Mouse (Mus musculus) stomach, postnatal 0 days (tissue): Measurements from ENCODE around the gene Ubald1. TPM values are rescaled to one million over a fixed set of nuclear protein-coding genes. Genes with fewer than 3 reads are reported as not detected.

Experiments
- ATAC-seq: fragments of 200-750 bp; cut with Nextera tagmentation; 2 replicates; pipeline ENCODE4 v1.8.0; 2017; ENCODE audit not compliant: low FRiP score, low TSS enrichment
- DNase-seq: peaks from one replicate; pipeline ENCODE4 v3.0.0-alpha.2; 2016; ENCODE audit warnings: low spot score
- H3K27ac ChIP-seq: fragments of 300-500 bp; sonication (generic); replicated peaks from 2 replicates; pipeline ENCODE4 v1.5.1; 2014; ENCODE audit warnings: mild to moderate bottlenecking, control low read depth
- H3K27me3 ChIP-seq: fragments of 300-500 bp; sonication (generic); 2 replicates; pipeline ENCODE4 v1.6.1; 2014; ENCODE audit warnings: low read length; ENCODE audit not compliant: control insufficient read depth, insufficient read depth
- H3K36me3 ChIP-seq: fragments of 300-500 bp; sonication (generic); 2 replicates; pipeline ENCODE4 v1.6.1; 2014; ENCODE audit warnings: low read length, mixed read lengths; ENCODE audit not compliant: control insufficient read depth, insufficient read depth
- H3K4me1 ChIP-seq: fragments of 300-500 bp; sonication (generic); replicated peaks from 2 replicates; pipeline ENCODE4 v1.6.1; 2014; ENCODE audit warnings: antibody characterized with exemption; ENCODE audit not compliant: control insufficient read depth, insufficient read depth
- H3K4me2 ChIP-seq: fragments of 300-500 bp; sonication (generic); replicated peaks from 2 replicates; pipeline ENCODE4 v1.6.1; 2014; ENCODE audit warnings: low read depth, mild to moderate bottlenecking, control low read depth, moderate library complexity
- H3K4me3 ChIP-seq: fragments of 300-500 bp; sonication (generic); 2 replicates; pipeline ENCODE4 v1.5.1; 2014; ENCODE audit warnings: low read depth, low read length, control low read depth
- H3K9ac ChIP-seq: fragments of 300-500 bp; sonication (generic); 2 replicates; pipeline ENCODE4 v1.6.1; 2014; ENCODE audit warnings: mild to moderate bottlenecking, low read length, control low read depth, mixed read lengths
- H3K9me3 ChIP-seq: fragments of 300-500 bp; sonication (generic); 2 replicates; pipeline ENCODE4 v1.6.1; 2016; ENCODE audit warnings: low read length; ENCODE audit not compliant: control insufficient read depth
- CTCF ChIP-seq: IDR thresholded peaks from 2 replicates; pipeline ENCODE4 v1.5.1; 2016; ENCODE audit warnings: antibody characterized with exemption, low read depth, mild to moderate bottlenecking, moderate library complexity
- EP300 ChIP-seq: optimal IDR thresholded peaks from 2 replicates; pipeline ENCODE3; 2016; ENCODE audit warnings: antibody characterized with exemption
- WGBS: fragments of 180-500 bp; shearing (Covaris S2); extraction: QIAGEN DNeasy Blood & Tissue Kit; methylation state at CpG from one replicate; pipeline ENCODE4 v1.1.7; 2014; 5-methylcytosine and 5-hydroxymethylcytosine counted together
- polyA plus RNA-seq: library from polyadenylated mRNA; unstranded; fragments of >200 nt; fragmentation: Nextera tagmentation; extraction: Ambion mirVana; gene quantifications from 2 replicates; pipeline ENCODE4 v1.2.1, GENCODE M21; 2015

Ubald1 gene
- polyA plus RNA-seq, 1 experiment from 2014 or later, result 32.1 TPM

- Histone ChIP-seq H3K27ac (no peak overlapping the region), H3K9ac (no peak overlapping the region), H3K4me2 (no peak overlapping the region), H3K27me3 (no peaks in the 10 kb centered on the region), H3K36me3 (no peaks in the 10 kb centered on the region), H3K4me3 (no peak overlapping the region), H3K9me3 (no peaks in the 10 kb centered on the region), H3K4me1 (no peaks in the 10 kb centered on the region)
- ATAC-seq (peak; percentile 42; the same call in 1 of the 2 replicates), DNase-seq (no peak)
- TF ChIP-seq CTCF, result no peak
- TF ChIP-seq EP300, result no peak
- 29% methylated on average over 5 of the region's 5 CpGs for WGBS
These were observed 25.0 kb downstream of the Ubald1 start for GRCm38 (mm10) chr16:4855046-4855650.

- no peaks in the 10 kb centered on the region for H3K4me1 ChIP-seq
- H3K36me3 ChIP-seq, result no peaks in the 10 kb centered on the region
- ATAC-seq (no peak), DNase-seq (no peak)
- no peak overlapping the region for H3K4me2 ChIP-seq
- H3K27me3 ChIP-seq, result no peaks in the 10 kb centered on the region
- H3K27ac ChIP-seq, result peak overlapping the region; percentile 67
- TF ChIP-seq EP300 (no peak), CTCF (no peak)
- 31% methylated on average over 5 of the region's 5 CpGs for WGBS
- H3K9ac ChIP-seq, result no peak overlapping the region
- H3K4me3 ChIP-seq, result no peak overlapping the region
- H3K9me3 ChIP-seq, result no peaks in the 10 kb centered on the region
These were observed 29.0 kb downstream of the Ubald1 start for GRCm38 (mm10) chr16:4850938-4851628.

DNA sequence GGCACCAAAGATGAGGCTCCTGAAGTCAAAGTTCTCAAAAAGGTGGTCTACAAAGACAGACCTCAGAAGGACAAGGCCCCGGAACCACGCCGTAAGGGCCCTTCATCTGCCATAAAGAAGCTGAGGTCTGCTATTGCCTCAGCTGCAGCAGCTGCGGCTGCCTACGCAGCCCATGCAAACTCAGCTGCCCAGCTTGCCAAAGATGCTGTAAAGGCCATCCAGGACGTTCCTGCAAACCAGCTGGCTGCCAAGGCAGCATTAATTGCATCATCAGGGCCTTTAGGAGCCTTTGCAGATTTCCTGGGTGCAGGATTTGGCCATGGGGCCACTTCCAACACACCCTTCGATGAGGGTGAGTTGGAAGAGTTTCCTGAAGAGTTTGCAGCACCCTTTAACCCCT, 29.8 kb downstream of the Ubald1 start:
- no peak overlapping the region for H3K4me3 ChIP-seq
- TF ChIP-seq EP300, result no peak
- TF ChIP-seq CTCF, result no peak
- no peaks in the 10 kb centered on the region for H3K4me1 ChIP-seq
- DNase-seq, result no peak
- H3K27me3 ChIP-seq, result no peaks in the 10 kb centered on the region
- ATAC-seq, result no peak
- no peaks in the 10 kb centered on the region for H3K36me3 ChIP-seq
- H3K27ac ChIP-seq, result peak overlapping the region; percentile 67
- 66% methylated on average over 7 of the region's 7 CpGs for WGBS
- H3K4me2 ChIP-seq, result no peak overlapping the region
- H3K9ac ChIP-seq, result no peak overlapping the region
- H3K9me3 ChIP-seq, result no peaks in the 10 kb centered on the region

DNA sequence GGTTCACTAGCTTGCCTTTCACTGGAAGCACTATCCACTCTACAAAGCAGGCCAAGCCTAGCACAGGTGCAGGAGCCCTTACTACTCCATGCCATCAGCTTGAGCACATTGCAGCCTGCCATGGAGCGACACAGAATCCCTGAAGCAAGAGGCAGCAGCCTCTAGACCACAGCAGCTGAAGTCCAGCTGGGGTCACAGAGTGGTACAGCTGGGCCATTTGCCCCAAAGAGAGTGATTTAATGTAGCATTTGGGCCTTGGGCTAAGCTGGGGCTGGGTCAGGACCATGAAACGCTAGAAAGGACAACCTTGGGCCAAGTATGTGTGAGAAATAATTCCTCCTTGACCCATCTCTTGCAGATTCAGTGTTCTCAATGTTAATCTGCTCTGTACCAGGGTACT, 32.0 kb downstream of the Ubald1 start:
- H3K27me3 ChIP-seq, result no peaks in the 10 kb centered on the region
- H3K4me2 ChIP-seq, result no peak overlapping the region
- no peaks in the 10 kb centered on the region for H3K36me3 ChIP-seq
- no peak for TF ChIP-seq EP300
- no peak for TF ChIP-seq CTCF
- H3K27ac ChIP-seq, result no peak overlapping the region
- ATAC-seq (no peak), DNase-seq (no peak)
- no peaks in the 10 kb centered on the region for H3K4me1 ChIP-seq
- H3K9me3 ChIP-seq, result no peaks in the 10 kb centered on the region
- 87% methylated on average over 2 of the region's 2 CpGs for WGBS
- H3K9ac ChIP-seq, result no peak overlapping the region
- no peak overlapping the region for H3K4me3 ChIP-seq

- 75% methylated on average over 3 of the region's 3 CpGs for WGBS
- ATAC-seq (no peak), DNase-seq (no peak)
- TF ChIP-seq CTCF, result no peak
- no peak for TF ChIP-seq EP300
- H3K27ac ChIP-seq, result no peak overlapping the region
- H3K4me3 ChIP-seq, result no peak overlapping the region
- no peaks in the 10 kb centered on the region for H3K36me3 ChIP-seq
- no peak overlapping the region for H3K9ac ChIP-seq
- H3K4me2 ChIP-seq, result no peak overlapping the region
- H3K4me1 ChIP-seq, result no peaks in the 10 kb centered on the region
- no peaks in the 10 kb centered on the region for H3K9me3 ChIP-seq
- H3K27me3 ChIP-seq, result no peaks in the 10 kb centered on the region
These were observed 33.1 kb downstream of the Ubald1 start for GRCm38 (mm10) chr16:4847041-4847440.

DNA sequence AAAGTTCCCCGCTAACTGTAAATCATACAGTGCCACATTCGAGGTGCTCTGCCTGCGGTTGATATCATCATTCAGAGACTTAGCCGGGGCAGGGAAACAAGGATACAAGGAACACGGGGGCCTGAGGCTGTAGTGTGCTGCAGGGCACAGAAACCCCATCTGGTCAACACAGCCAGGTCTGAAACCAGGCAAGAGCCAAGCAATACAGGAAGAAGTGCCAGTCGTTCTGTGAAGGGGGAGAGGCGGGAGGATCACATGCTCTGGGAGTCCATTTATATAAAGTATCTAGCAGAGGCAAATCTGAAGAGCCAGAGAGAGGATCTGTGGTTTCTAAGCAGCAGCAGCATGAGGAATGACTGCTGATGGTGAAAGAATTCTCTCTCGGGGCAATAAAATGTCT, 39.9 kb downstream of the Ubald1 start:
- ATAC-seq (no peak), DNase-seq (no peak)
- no peaks in the 10 kb centered on the region for H3K9me3 ChIP-seq
- H3K36me3 ChIP-seq, result no peaks in the 10 kb centered on the region
- TF ChIP-seq EP300, result no peak
- no peak for TF ChIP-seq CTCF
- H3K4me3 ChIP-seq, result no peak overlapping the region
- H3K27ac ChIP-seq, result no peak overlapping the region
- no peaks in the 10 kb centered on the region for H3K27me3 ChIP-seq
- H3K4me2 ChIP-seq, result no peak overlapping the region
- H3K9ac ChIP-seq, result no peak overlapping the region
- WGBS, result 74% methylated on average over 8 of the region's 8 CpGs
- H3K4me1 ChIP-seq, result no peaks in the 10 kb centered on the region
